Mouse (Mus musculus): ENCODE measurements at regions not wholly inside any gene's neighbourhood (a gene's known extent, or its start where the extent isn't known, plus 50 kb on each side); places are given as distances from the start of the nearest gene placed in this dataset.

- no peak for DNase-seq
Observed at GRCm38 (mm10) chrX:11487876-11488275, 160.3 kb downstream of the H2al1j start.

- DNase-seq: no peak
Observed at GRCm38 (mm10) chrX:11490146-11490693, 162.6 kb downstream of the H2al1j start.

GRCm38 (mm10) chrX:11491235-11491634, 163.6 kb downstream of the H2al1j start:
- peak; percentile 14 for DNase-seq

GRCm38 (mm10) chrX:11491676-11492391, 164.2 kb downstream of the H2al1j start:
- DNase-seq: peak; percentile 37

- DNase-seq: peak; percentile 68
Observed at GRCm38 (mm10) chrX:11493526-11494245, 166.1 kb downstream of the H2al1j start.

GRCm38 (mm10) chrX:11494246-11494630, 166.6 kb downstream of the H2al1j start:
- no peak for DNase-seq

- no peak for DNase-seq
Observed at GRCm38 (mm10) chrX:11512439-11512838, 184.8 kb downstream of the H2al1j start.

GRCm38 (mm10) chrX:11512928-11513327, 185.3 kb downstream of the H2al1j start:
- no peak for DNase-seq

- peak; percentile 14 for DNase-seq
Observed at GRCm38 (mm10) chrX:11523791-11524190, 196.2 kb downstream of the H2al1j start.

- no peak for DNase-seq
Observed at GRCm38 (mm10) chrX:11525326-11525725, 197.7 kb downstream of the H2al1j start.

- no peak for DNase-seq
Observed at GRCm38 (mm10) chrX:11528589-11528988, 201.0 kb downstream of the H2al1j start.

- DNase-seq: no peak
Observed at GRCm38 (mm10) chrX:11529221-11529620, 201.6 kb downstream of the H2al1j start.

- DNase-seq: no peak
Observed at GRCm38 (mm10) chrX:11532817-11533216, 205.2 kb downstream of the H2al1j start.

- peak; percentile 17 for DNase-seq
Observed at GRCm38 (mm10) chrX:11533871-11534270, 206.2 kb downstream of the H2al1j start.

GRCm38 (mm10) chrX:11541011-11541410, 213.4 kb downstream of the H2al1j start:
- DNase-seq: no peak

GRCm38 (mm10) chrX:11550164-11550851, 222.7 kb downstream of the H2al1j start:
- DNase-seq: peak; percentile 60

GRCm38 (mm10) chrX:11552177-11552576, 224.6 kb downstream of the H2al1j start:
- DNase-seq: peak; percentile 20

GRCm38 (mm10) chrX:11555035-11555570, 227.5 kb downstream of the H2al1j start:
- no peak for DNase-seq

GRCm38 (mm10) chrX:11558260-11558659, 230.6 kb downstream of the H2al1j start:
- no peak for DNase-seq

GRCm38 (mm10) chrX:11560550-11561276, 233.1 kb downstream of the H2al1j start:
- DNase-seq: peak; percentile 19

- DNase-seq: no peak
Observed at GRCm38 (mm10) chrX:11565888-11566287, 238.3 kb downstream of the H2al1j start.

GRCm38 (mm10) chrX:11567827-11568226, 240.2 kb downstream of the H2al1j start:
- DNase-seq: no peak

Measured in embryo, embryonic 11 days (tissue).